Mouse (Mus musculus) myocyte (in vitro differentiated cells): Measurements from ENCODE around the gene Mybpc3.

Experiments used
- E2F4 ChIP-seq: IDR thresholded peaks from one replicate; pipeline ENCODE4 v1.6.1; 2011; ENCODE audit warnings: mild to moderate bottlenecking, control low read depth, moderate library complexity; ENCODE audit not compliant: insufficient read depth
- MAX ChIP-seq: IDR thresholded peaks from one replicate; pipeline ENCODE4 v1.6.1; 2011; ENCODE audit warnings: low read depth, mild to moderate bottlenecking, control low read depth
- MYOG ChIP-seq, 3 experiments: IDR thresholded peaks; one replicate each; pipeline ENCODE4 v1.6.1; 2011; ENCODE audit warnings: control low read depth in 2 of 3, low read depth in 2 of 3, mild to moderate bottlenecking in 2 of 3; ENCODE audit not compliant: insufficient read length in 2 of 3, control insufficient read depth in 1 of 3, insufficient read depth in 1 of 3
- POLR2A ChIP-seq: IDR thresholded peaks from one replicate; pipeline ENCODE4 v1.6.1; 2011; ENCODE audit warnings: low read depth, mild to moderate bottlenecking, control low read depth, moderate library complexity; ENCODE audit not compliant: insufficient read length
- POLR2AphosphoS2 ChIP-seq: IDR thresholded peaks from one replicate; pipeline ENCODE4 v1.6.1; 2011; ENCODE audit warnings: low read depth, control low read depth; ENCODE audit not compliant: insufficient read length
- REST ChIP-seq: IDR thresholded peaks from one replicate; pipeline ENCODE4 v1.6.1; 2011; ENCODE audit warnings: mild to moderate bottlenecking, control low read depth, moderate library complexity; ENCODE audit not compliant: insufficient read depth, insufficient read length
- SRF ChIP-seq: IDR thresholded peaks from one replicate; pipeline ENCODE4 v1.6.1; 2011; ENCODE audit warnings: low read depth; ENCODE audit not compliant: control insufficient read depth, insufficient read length
- USF1 ChIP-seq: IDR thresholded peaks from one replicate; pipeline ENCODE4 v1.6.1; 2011; ENCODE audit warnings: low read depth, mild to moderate bottlenecking, control low read depth, moderate library complexity

DNA sequence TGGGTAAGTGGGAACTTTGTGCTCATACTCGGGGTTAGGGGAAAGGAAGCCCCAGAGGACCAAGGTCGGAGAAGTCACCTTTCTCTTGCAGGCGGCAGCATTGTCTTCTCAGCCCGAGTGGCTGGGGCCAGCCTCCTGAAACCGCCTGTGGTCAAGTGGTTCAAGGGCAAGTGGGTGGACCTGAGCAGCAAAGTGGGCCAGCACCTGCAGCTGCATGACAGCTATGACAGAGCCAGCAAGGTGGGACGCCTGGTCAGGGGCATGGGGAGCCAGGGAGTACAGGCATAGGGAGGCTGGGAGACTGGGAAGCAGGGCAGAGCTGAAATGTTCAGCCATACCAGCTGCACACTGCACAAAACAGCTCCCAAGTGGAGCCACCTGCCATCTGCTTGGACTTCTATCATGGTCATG lies 2.3 kb downstream of the Mybpc3 start:
- no peak for TF ChIP-seq MAX
- no peak for TF ChIP-seq POLR2A
- no peak for TF ChIP-seq MYOG (IDR thresholded peaks at IDR 0.05; ENCODE audit: control insufficient read depth in 1 of 3, insufficient read depth in 1 of 3, insufficient read length in 2 of 3, low read depth in 2 of 3)
- no peak for TF ChIP-seq USF1
- TF ChIP-seq REST: no peak
- no peak for TF ChIP-seq POLR2AphosphoS2
- TF ChIP-seq SRF: no peak
- no peak for TF ChIP-seq E2F4
